Mouse (Mus musculus) heart, embryonic 16.5 days (tissue): ENCODE results near the gene Tmem200b. TPM values are rescaled to one million over a fixed set of nuclear protein-coding genes. Genes with fewer than 3 reads are reported as not detected.

ENCODE experiments used
- ATAC-seq: fragments of 200-750 bp; cut with Nextera tagmentation; replicated peaks from 2 replicates; pipeline ENCODE4 v1.8.0; 2017; ENCODE audit warnings: moderate number of reproducible peaks; ENCODE audit not compliant: insufficient read depth, low FRiP score; ENCODE audit errors: extremely low read depth
- H3K27ac ChIP-seq: fragments of 300-500 bp; sonication (generic); 2 replicates; pipeline ENCODE4 v1.5.1; 2014; ENCODE audit warnings: mild to moderate bottlenecking, low read length, control low read depth, moderate library complexity
- H3K27me3 ChIP-seq: fragments of 300-500 bp; sonication (generic); 2 replicates; pipeline ENCODE4 v1.6.1; 2014; ENCODE audit warnings: low read length, mixed read lengths; ENCODE audit not compliant: control insufficient read depth, insufficient read depth
- H3K36me3 ChIP-seq: fragments of 300-500 bp; sonication (generic); 2 replicates; pipeline ENCODE4 v1.6.1; 2014; ENCODE audit not compliant: control insufficient read depth, insufficient read depth
- H3K4me1 ChIP-seq: fragments of 300-500 bp; sonication (generic); 2 replicates; pipeline ENCODE4 v1.6.1; 2014; ENCODE audit warnings: low read length, mixed read lengths; ENCODE audit not compliant: control insufficient read depth, insufficient read depth
- H3K4me2 ChIP-seq: fragments of 300-500 bp; sonication (generic); 2 replicates; pipeline ENCODE4 v1.6.1; 2014; ENCODE audit warnings: low read depth, mild to moderate bottlenecking, control low read depth, low read length
- H3K4me3 ChIP-seq: fragments of 300-500 bp; sonication (generic); 2 replicates; pipeline ENCODE4 v1.5.1; 2014; ENCODE audit warnings: mild to moderate bottlenecking, control low read depth, low read length
- H3K9ac ChIP-seq: fragments of 300-500 bp; sonication (generic); 2 replicates; pipeline ENCODE4 v1.6.1; 2014; ENCODE audit warnings: low read length, control low read depth
- H3K9me3 ChIP-seq: fragments of 300-500 bp; sonication (generic); replicated peaks from 2 replicates; pipeline ENCODE4 v1.6.1; 2016; ENCODE audit warnings: low read length; ENCODE audit not compliant: control insufficient read depth
- WGBS: fragments of 180-500 bp; shearing (Covaris S2); extraction: QIAGEN DNeasy Blood & Tissue Kit; methylation state at CpG from one replicate; pipeline ENCODE4 v1.1.7; 2014; 5-methylcytosine and 5-hydroxymethylcytosine counted together
- polyA plus RNA-seq: library from polyadenylated mRNA; unstranded; fragments of >200 nt; fragmentation: Nextera tagmentation; extraction: Ambion mirVana; gene quantifications from 2 replicates; pipeline ENCODE4 v1.2.1, GENCODE M21; 2015

Gene Tmem200b
- polyA plus RNA-seq, 1 experiment from 2014 or later, result 0.30 TPM

GRCm38 (mm10) chr4:131881306-131881705 lies 40.3 kb upstream of the Tmem200b start:
- Histone ChIP-seq H3K4me3 (no peak overlapping the region), H3K4me2 (no peak overlapping the region), H3K27me3 (no peaks in the 10 kb centered on the region), H3K27ac (no peak overlapping the region), H3K4me1 (peaks cover 55% of the 10 kb centered on the region), H3K9ac (no peak overlapping the region), H3K36me3 (peaks cover 3% of the 10 kb centered on the region), H3K9me3 (no peaks in the 10 kb centered on the region)
- WGBS, result 79% methylated on average over 7 of the region's 7 CpGs
- no peak for ATAC-seq

- Histone ChIP-seq H3K27me3 (no peaks in the 10 kb centered on the region), H3K27ac (no peak overlapping the region), H3K9me3 (no peaks in the 10 kb centered on the region), H3K4me2 (no peak overlapping the region), H3K4me3 (no peak overlapping the region), H3K36me3 (peaks cover 10% of the 10 kb centered on the region), H3K9ac (no peak overlapping the region), H3K4me1 (peaks cover 48% of the 10 kb centered on the region)
- ATAC-seq, result 0 out of 2 replicates have a peak, but pooled peaks have one; percentile 18
- whole genome bisulfite sequencing, result 53% methylated on average over 6 of the region's 6 CpGs
These were observed 38.0 kb upstream of the Tmem200b start for GRCm38 (mm10) chr4:131883571-131883970.

GRCm38 (mm10) chr4:131885376-131885775 lies 36.2 kb upstream of the Tmem200b start:
- no peak overlapping the region for H3K27ac ChIP-seq
- H3K36me3 ChIP-seq, result peaks cover 10% of the 10 kb centered on the region

GRCm38 (mm10) chr4:131888564-131888963 lies 33.0 kb upstream of the Tmem200b start:
- WGBS, result 37% methylated on average over 1 of the region's 1 CpGs
- H3K36me3 ChIP-seq, result peaks cover 27% of the 10 kb centered on the region
- no peak overlapping the region for H3K9ac ChIP-seq
- no peak overlapping the region for H3K4me2 ChIP-seq
- no peak for ATAC-seq
- H3K9me3 ChIP-seq, result no peaks in the 10 kb centered on the region
- H3K27ac ChIP-seq, result no peak overlapping the region
- H3K4me1 ChIP-seq, result peaks cover 20% of the 10 kb centered on the region
- no peaks in the 10 kb centered on the region for H3K27me3 ChIP-seq
- H3K4me3 ChIP-seq, result no peak overlapping the region

More at GRCm38 (mm10) chr4:131885376-131885775, 36.2 kb upstream of the Tmem200b start:
- H3K4me2 ChIP-seq, result no peak overlapping the region
- H3K9me3 ChIP-seq, result no peaks in the 10 kb centered on the region
- no peak for ATAC-seq
- H3K9ac ChIP-seq, result no peak overlapping the region
- no peak overlapping the region for H3K4me3 ChIP-seq
- H3K27me3 ChIP-seq, result no peaks in the 10 kb centered on the region
- H3K4me1 ChIP-seq, result peaks cover 40% of the 10 kb centered on the region
- 63% methylated on average over 6 of the region's 6 CpGs for WGBS

GRCm38 (mm10) chr4:131890692-131891091 lies 30.9 kb upstream of the Tmem200b start:
- Histone ChIP-seq H3K9me3 (no peaks in the 10 kb centered on the region), H3K9ac (no peak overlapping the region), H3K36me3 (peaks cover 41% of the 10 kb centered on the region), H3K4me2 (no peak overlapping the region), H3K27ac (no peak overlapping the region), H3K4me3 (no peak overlapping the region), H3K4me1 (0 out of 2 replicates have a peak, but pooled peaks cover 4% of the 10 kb centered on the region), H3K27me3 (no peaks in the 10 kb centered on the region)
- ATAC-seq, result no peak
- 87% methylated on average over 3 of the region's 3 CpGs for WGBS

- no peak overlapping the region for H3K9ac ChIP-seq
- no peak for ATAC-seq
- H3K4me3 ChIP-seq, result no peak overlapping the region
- 91% methylated on average over 5 of the region's 5 CpGs for WGBS
- no peak overlapping the region for H3K4me2 ChIP-seq
- peaks cover 75% of the 10 kb centered on the region for H3K36me3 ChIP-seq
- H3K9me3 ChIP-seq, result no peaks in the 10 kb centered on the region
- H3K27me3 ChIP-seq, result no peaks in the 10 kb centered on the region
- H3K27ac ChIP-seq, result no peak overlapping the region
- peaks cover 10% of the 10 kb centered on the region for H3K4me1 ChIP-seq
These were observed 24.5 kb upstream of the Tmem200b start for GRCm38 (mm10) chr4:131897109-131897508.

- no peak for ATAC-seq
- WGBS, result 88% methylated on average over 8 of the region's 8 CpGs
- Histone ChIP-seq H3K27me3 (no peaks in the 10 kb centered on the region), H3K4me2 (no peak overlapping the region), H3K9ac (no peak overlapping the region), H3K36me3 (peaks cover 71% of the 10 kb centered on the region), H3K4me1 (peaks cover 10% of the 10 kb centered on the region), H3K27ac (no peak overlapping the region), H3K4me3 (no peak overlapping the region), H3K9me3 (no peaks in the 10 kb centered on the region)
These were observed 23.8 kb upstream of the Tmem200b start for GRCm38 (mm10) chr4:131897787-131898186.

- Histone ChIP-seq H3K9ac (no peak overlapping the region), H3K27me3 (no peaks in the 10 kb centered on the region), H3K4me3 (no peak overlapping the region), H3K27ac (peak overlapping the region; percentile 51), H3K4me2 (no peak overlapping the region), H3K9me3 (no peaks in the 10 kb centered on the region), H3K4me1 (peaks cover 10% of the 10 kb centered on the region), H3K36me3 (peaks cover 62% of the 10 kb centered on the region)
- ATAC-seq, result no peak
- WGBS, result 76% methylated on average over 12 of the region's 12 CpGs
These were observed 22.9 kb upstream of the Tmem200b start for GRCm38 (mm10) chr4:131898503-131899179.

GRCm38 (mm10) chr4:131899180-131899554 lies 22.4 kb upstream of the Tmem200b start:
- 0 out of 2 replicates have a peak overlapping the region, but pooled peaks have one; percentile 51 for H3K27ac ChIP-seq
- 57% methylated on average over 6 of the region's 6 CpGs for WGBS

More at GRCm38 (mm10) chr4:131899180-131899554, 22.4 kb upstream of the Tmem200b start:
- Histone ChIP-seq H3K4me3 (no peak overlapping the region), H3K27me3 (no peaks in the 10 kb centered on the region), H3K4me1 (peaks cover 10% of the 10 kb centered on the region), H3K36me3 (peaks cover 59% of the 10 kb centered on the region), H3K9me3 (no peaks in the 10 kb centered on the region), H3K9ac (no peak overlapping the region), H3K4me2 (no peak overlapping the region)
- no peak for ATAC-seq
